Mouse (Mus musculus): ENCODE results near the gene Tmem44.

The Tmem44 gene

GRCm38 (mm10) chr16:30549966-30550747 lies 485 bp downstream of the Tmem44 start:
- peak; percentile 71 for DNase-seq

GRCm38 (mm10) chr16:30549516-30549915 lies 1.1 kb downstream of the Tmem44 start:
- DNase-seq: no peak

- no peak for DNase-seq
Measured at GRCm38 (mm10) chr16:30548291-30548690, 2.4 kb downstream of the Tmem44 start.

GRCm38 (mm10) chr16:30544693-30545092 lies 5.9 kb downstream of the Tmem44 start:
- no peak for DNase-seq

- DNase-seq: no peak
Measured at GRCm38 (mm10) chr16:30543386-30543785, 7.3 kb downstream of the Tmem44 start.

- no peak for DNase-seq
Measured at GRCm38 (mm10) chr16:30542826-30543225, 7.8 kb downstream of the Tmem44 start.

GRCm38 (mm10) chr16:30540107-30541001 lies 10.3 kb downstream of the Tmem44 start:
- DNase-seq: no peak

- peak; percentile 10 for DNase-seq
Measured at GRCm38 (mm10) chr16:30539433-30539832, 11.2 kb downstream of the Tmem44 start.

- no peak for DNase-seq
Measured at GRCm38 (mm10) chr16:30535075-30535474, 15.6 kb downstream of the Tmem44 start.

- DNase-seq: no peak
Measured at GRCm38 (mm10) chr16:30533592-30533991, 17.1 kb downstream of the Tmem44 start.

- DNase-seq: no peak
Measured at GRCm38 (mm10) chr16:30532929-30533328, 17.7 kb downstream of the Tmem44 start.

- no peak for DNase-seq
Measured at GRCm38 (mm10) chr16:30531761-30532406, 18.8 kb downstream of the Tmem44 start.

- no peak for DNase-seq
Measured at GRCm38 (mm10) chr16:30530815-30531214, 19.8 kb downstream of the Tmem44 start.

GRCm38 (mm10) chr16:30528386-30528785 lies 22.3 kb downstream of the Tmem44 start:
- no peak for DNase-seq

GRCm38 (mm10) chr16:30527889-30528288 lies 22.8 kb downstream of the Tmem44 start:
- DNase-seq: no peak

GRCm38 (mm10) chr16:30525756-30526155 lies 24.9 kb downstream of the Tmem44 start:
- no peak for DNase-seq

GRCm38 (mm10) chr16:30524481-30524880 lies 26.2 kb downstream of the Tmem44 start:
- DNase-seq: no peak

- DNase-seq: no peak
Measured at GRCm38 (mm10) chr16:30522253-30522940, 28.2 kb downstream of the Tmem44 start.

GRCm38 (mm10) chr16:30521147-30521546 lies 29.5 kb downstream of the Tmem44 start:
- DNase-seq: no peak

GRCm38 (mm10) chr16:30520361-30520823 lies 30.2 kb downstream of the Tmem44 start:
- DNase-seq: peak; percentile 75

GRCm38 (mm10) chr16:30518635-30519034 lies 32.0 kb downstream of the Tmem44 start:
- DNase-seq: no peak

- no peak for DNase-seq
Measured at GRCm38 (mm10) chr16:30517666-30518283, 32.9 kb downstream of the Tmem44 start.
